Mouse (Mus musculus) cerebellum, adult 2 months (tissue): Measurements from ENCODE around the gene Nat8f1.

ENCODE experiments used
- CTCF ChIP-seq: fragments of 200-500 bp; IDR thresholded peaks from 2 replicates; pipeline ENCODE4 v1.5.1; 2011; ENCODE audit warnings: low read depth, mild to moderate bottlenecking, control low read depth, low read length, moderate library complexity, borderline replicate concordance; ENCODE audit not compliant: insufficient read depth
- POLR2A ChIP-seq: fragments of 200-500 bp; IDR thresholded peaks from 2 replicates; pipeline ENCODE4 v1.6.1; 2011; ENCODE audit warnings: low read length, control low read depth, borderline replicate concordance; ENCODE audit not compliant: insufficient read depth

GRCm38 (mm10) chr6:85861247-85861646, 54.2 kb downstream of the Nat8f1 start:
- TF ChIP-seq POLR2A (no peak), CTCF (no peak)
